Mouse (Mus musculus) cerebellum, adult 2 months (tissue): ENCODE measurements around the gene Gfpt2.

ENCODE experiments used
- CTCF ChIP-seq: fragments of 200-500 bp; IDR thresholded peaks from 2 replicates; pipeline ENCODE4 v1.5.1; 2011; ENCODE audit warnings: low read depth, mild to moderate bottlenecking, control low read depth, low read length, moderate library complexity, borderline replicate concordance; ENCODE audit not compliant: insufficient read depth
- POLR2A ChIP-seq: fragments of 200-500 bp; IDR thresholded peaks from 2 replicates; pipeline ENCODE4 v1.6.1; 2011; ENCODE audit warnings: low read length, control low read depth, borderline replicate concordance; ENCODE audit not compliant: insufficient read depth

- TF ChIP-seq POLR2A (no peak), CTCF (no peak)
These were observed 17.1 kb downstream of the Gfpt2 start for GRCm38 (mm10) chr11:49811099-49811541.
